Mouse (Mus musculus) bone marrow macrophage, adult 2 months (primary cell): ENCODE data around the gene Mob1b.

Experiments
- CTCF ChIP-seq: IDR thresholded peaks from 2 replicates; pipeline ENCODE4 v1.5.1; 2012; ENCODE audit warnings: low read depth, mild to moderate bottlenecking, low read length, moderate library complexity
- POLR2A ChIP-seq: IDR thresholded peaks from 2 replicates; pipeline ENCODE4 v1.6.1; 2012; ENCODE audit warnings: mild to moderate bottlenecking, low read depth, low read length, borderline replicate concordance

DNA sequence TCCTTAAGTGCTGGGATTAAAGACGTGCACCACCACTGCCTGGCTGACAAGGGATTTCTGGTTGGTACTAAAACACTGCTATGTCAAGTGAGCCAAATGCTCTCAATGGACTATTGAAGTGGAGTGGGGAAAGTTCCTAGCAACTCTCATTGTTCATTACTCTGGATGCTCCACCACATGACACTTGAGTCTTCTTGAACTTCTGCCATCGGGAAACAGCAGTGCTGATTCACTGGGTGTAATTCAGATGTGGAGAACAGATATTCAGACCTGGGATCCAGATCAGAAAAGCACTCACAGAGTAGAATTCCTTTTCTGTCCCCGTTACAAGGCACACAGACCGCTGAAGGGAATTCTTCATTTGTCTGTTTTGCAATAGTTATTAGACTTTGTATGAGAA lies 17.1 kb upstream of the Mob1b start:
- TF ChIP-seq CTCF (no peak), POLR2A (no peak)
